Mouse (Mus musculus) erythroblast, embryonic 14.5 days (primary cell): ENCODE results near the gene Eef2. TPM values are rescaled to one million over a fixed set of nuclear protein-coding genes. Genes with fewer than 3 reads are reported as not detected.
"Not testable (repeated sequence)": the region's sequence is repeated elsewhere in the genome, so short reads cannot be mapped to it uniquely, and the experiment has no call there.

ENCODE experiments used
- H3K27me3 ChIP-seq: 2 replicates; pipeline ENCODE4 v1.6.1; 2012; ENCODE audit warnings: inconsistent platforms; ENCODE audit not compliant: control insufficient read depth
- H3K36me3 ChIP-seq: 2 replicates; pipeline ENCODE4 v1.6.1; 2012; ENCODE audit warnings: mild to moderate bottlenecking, inconsistent platforms; ENCODE audit not compliant: control insufficient read depth
- H3K4me1 ChIP-seq: 2 replicates; pipeline ENCODE4 v1.6.1; 2012; ENCODE audit warnings: inconsistent platforms; ENCODE audit not compliant: control insufficient read depth
- H3K4me3 ChIP-seq: replicated peaks from 2 replicates; pipeline ENCODE3; 2012; ENCODE audit warnings: moderate library complexity, mild to moderate bottlenecking, inconsistent platforms
- H3K9me3 ChIP-seq: 2 replicates; pipeline ENCODE4 v1.6.1; 2012; ENCODE audit warnings: low read length, inconsistent platforms, mixed read lengths; ENCODE audit not compliant: control insufficient read depth
- GATA1 ChIP-seq: IDR thresholded peaks from 2 replicates; pipeline ENCODE4 v1.6.1; 2012; ENCODE audit warnings: low read length, inconsistent platforms, mixed read lengths
- TAL1 ChIP-seq: IDR thresholded peaks from 3 replicates; pipeline ENCODE4 v1.6.1; 2012; ENCODE audit warnings: low read length, inconsistent platforms, mixed read lengths
- polyA plus RNA-seq: library from polyadenylated mRNA; stranded (reverse); fragments of >175 nt; gene quantifications from 2 replicates; pipeline ENCODE4 v1.2.3, GENCODE M21; 2012

Gene Eef2
- polyA plus RNA-seq, 1 experiment = 124 TPM

GRCm38 (mm10) chr10:81201807-81202758, 25.7 kb downstream of the Eef2 start, which contains the start of gene Nmrk2:
TSS of gene Nmrk2 (minus strand) at chr10:81202051.
- no peak within 1 kb of the TSS for H3K4me3 ChIP-seq
- no peak for TF ChIP-seq GATA1
- no peak for TF ChIP-seq TAL1
- peaks cover 23% of the 10 kb centered on the region for H3K27me3 ChIP-seq
- H3K9me3 ChIP-seq = no peaks in the 10 kb centered on the region
- peaks cover 24% of the 10 kb centered on the region for H3K4me1 ChIP-seq
- no peaks in the 10 kb centered on the region for H3K36me3 ChIP-seq

DNA sequence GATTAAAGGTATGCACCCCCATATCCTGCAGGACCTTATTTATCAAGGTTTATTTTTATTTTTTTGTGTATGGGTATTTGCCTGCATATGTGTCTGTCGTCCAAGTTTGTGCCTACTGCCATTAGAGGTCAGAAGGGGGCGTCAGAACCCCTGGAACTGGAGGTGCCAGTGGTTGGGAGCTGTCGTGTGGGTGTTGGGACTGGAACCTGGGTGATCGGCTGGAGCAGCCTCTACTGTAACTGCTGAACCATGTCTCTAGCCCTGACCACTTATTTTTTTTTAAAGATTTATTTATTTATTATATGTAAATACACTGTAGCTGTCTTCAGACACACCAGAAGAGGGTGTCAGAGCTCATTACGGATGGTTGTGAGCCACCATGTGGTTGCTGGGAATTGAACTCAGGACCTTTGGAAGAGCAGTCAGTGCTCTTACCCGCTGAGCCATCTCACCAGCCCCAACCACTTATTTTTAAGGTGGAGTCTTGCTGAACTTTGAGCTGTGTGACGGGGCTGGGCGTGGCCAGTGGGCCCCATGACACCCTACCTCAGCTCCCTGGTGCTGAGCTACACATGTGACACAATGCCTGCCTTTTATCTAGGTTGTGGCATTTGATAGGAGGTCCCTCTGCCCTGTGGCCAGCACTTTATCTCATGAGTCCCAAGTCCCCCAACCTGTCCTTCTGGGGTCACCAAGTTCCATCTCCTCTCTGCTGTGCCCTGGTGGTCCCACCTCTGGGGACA, 26.7 kb downstream of the Eef2 start:
- no peak for TF ChIP-seq GATA1
- TF ChIP-seq TAL1 = no peak
- Histone ChIP-seq H3K9me3 (no peaks in the 10 kb centered on the region), H3K27me3 (peaks cover 23% of the 10 kb centered on the region), H3K4me3 (no peak overlapping the region), H3K4me1 (peaks cover 24% of the 10 kb centered on the region), H3K36me3 (no peaks in the 10 kb centered on the region)

DNA sequence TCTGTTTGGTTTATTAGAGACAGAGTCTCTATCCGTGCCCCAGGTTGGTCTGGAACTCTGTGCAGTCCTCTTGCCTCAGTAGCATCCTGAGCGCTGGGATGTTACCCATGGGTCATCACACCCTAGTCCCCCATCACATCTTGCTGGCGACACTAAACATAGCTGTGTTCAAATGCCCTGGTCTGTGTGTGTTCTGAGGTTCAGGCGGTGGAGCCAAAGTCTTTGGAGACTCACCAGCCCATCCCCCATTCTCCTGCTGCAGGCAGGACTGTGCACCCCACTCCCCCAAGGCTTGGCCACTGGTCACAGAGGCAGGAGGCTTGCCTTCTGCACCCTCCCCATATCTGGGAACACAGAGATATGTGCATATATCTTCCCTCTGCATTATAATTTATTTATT, 27.7 kb downstream of the Eef2 start:
- H3K4me3 ChIP-seq = no peak overlapping the region
- no peaks in the 10 kb centered on the region for H3K9me3 ChIP-seq
- no peaks in the 10 kb centered on the region for H3K36me3 ChIP-seq
- H3K27me3 ChIP-seq = peaks cover 18% of the 10 kb centered on the region
- TF ChIP-seq GATA1 = no peak
- TF ChIP-seq TAL1 = no peak
- peaks cover 24% of the 10 kb centered on the region for H3K4me1 ChIP-seq

DNA sequence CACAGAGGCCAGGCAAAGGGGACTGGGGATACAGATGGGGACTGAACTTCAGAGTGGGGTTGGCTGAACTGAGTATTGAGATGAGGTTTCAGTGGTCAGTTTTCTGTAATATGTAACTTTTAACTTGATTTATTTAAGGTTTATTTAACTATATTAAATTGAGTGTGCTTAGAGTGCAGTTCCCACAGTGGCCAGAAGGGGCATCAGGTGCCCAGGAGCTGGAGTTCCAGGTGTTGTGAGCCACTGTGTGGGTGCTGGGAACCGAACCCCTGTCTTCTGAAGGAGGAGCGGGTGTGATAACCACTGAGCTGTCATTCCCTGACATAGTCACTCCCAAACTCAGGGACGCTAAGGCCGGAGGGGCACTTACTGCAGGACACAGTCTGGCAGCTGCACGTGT, 33.7 kb downstream of the Eef2 start:
- H3K36me3 ChIP-seq = no peaks in the 10 kb centered on the region
- H3K4me1 ChIP-seq = no peaks in the 10 kb centered on the region
- TF ChIP-seq GATA1 = no peak
- no peak for TF ChIP-seq TAL1
- H3K4me3 ChIP-seq = no peak overlapping the region
- peaks cover 13% of the 10 kb centered on the region for H3K9me3 ChIP-seq
- H3K27me3 ChIP-seq = peaks cover 21% of the 10 kb centered on the region

DNA sequence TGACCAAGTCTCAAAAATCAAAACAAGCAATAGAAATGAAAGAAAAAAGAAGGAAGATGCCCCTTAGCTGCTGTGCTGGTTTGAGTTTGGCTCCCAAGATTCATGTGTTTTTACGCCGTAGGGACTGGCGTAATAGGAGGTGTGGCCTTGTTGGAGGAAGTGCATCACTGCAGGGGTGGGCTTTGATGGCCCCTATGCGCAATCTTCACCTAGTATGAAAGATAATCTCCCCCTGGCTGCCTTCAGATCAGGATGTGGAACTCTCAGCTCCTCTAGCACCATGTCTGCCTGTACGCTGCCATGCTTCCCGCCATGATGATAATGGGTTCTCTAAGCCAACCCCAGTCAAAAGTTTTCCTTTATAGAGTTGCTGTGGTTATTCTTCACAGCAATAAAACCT, 39.8 kb downstream of the Eef2 start:
- Histone ChIP-seq H3K9me3 (peaks cover 6% of the 10 kb centered on the region), H3K4me1 (no peaks in the 10 kb centered on the region; the same call in 1 of the 2 replicates), H3K27me3 (peaks cover 14% of the 10 kb centered on the region), H3K36me3 (no peaks in the 10 kb centered on the region), H3K4me3 (no peak overlapping the region)
- no peak for TF ChIP-seq GATA1
- no peak for TF ChIP-seq TAL1

- Histone ChIP-seq H3K9me3 (peaks cover 4% of the 10 kb centered on the region), H3K4me1 (no peaks in the 10 kb centered on the region; the same call in 1 of the 2 replicates), H3K36me3 (no peaks in the 10 kb centered on the region), H3K27me3 (peaks cover 14% of the 10 kb centered on the region), H3K4me3 (no peak overlapping the region)
- TF ChIP-seq TAL1 (no peak), GATA1 (no peak)
Observed at GRCm38 (mm10) chr10:81216810-81217209, 40.4 kb downstream of the Eef2 start.

GRCm38 (mm10) chr10:81217267-81217666, 40.8 kb downstream of the Eef2 start:
- H3K4me1 ChIP-seq, H3K4me3 ChIP-seq, H3K9me3 ChIP-seq, H3K36me3 ChIP-seq: not testable (repeated sequence)
- H3K27me3 ChIP-seq = peaks cover 14% of the 10 kb centered on the region

- Histone ChIP-seq H3K4me3 (no peak overlapping the region), H3K9me3 (no peaks in the 10 kb centered on the region), H3K36me3 (no peaks in the 10 kb centered on the region), H3K27me3 (peaks cover 12% of the 10 kb centered on the region), H3K4me1 (no peaks in the 10 kb centered on the region; the same call in 1 of the 2 replicates)
- TF ChIP-seq TAL1 = no peak
- TF ChIP-seq GATA1 = no peak
Observed at GRCm38 (mm10) chr10:81217964-81218363, 41.5 kb downstream of the Eef2 start.

DNA sequence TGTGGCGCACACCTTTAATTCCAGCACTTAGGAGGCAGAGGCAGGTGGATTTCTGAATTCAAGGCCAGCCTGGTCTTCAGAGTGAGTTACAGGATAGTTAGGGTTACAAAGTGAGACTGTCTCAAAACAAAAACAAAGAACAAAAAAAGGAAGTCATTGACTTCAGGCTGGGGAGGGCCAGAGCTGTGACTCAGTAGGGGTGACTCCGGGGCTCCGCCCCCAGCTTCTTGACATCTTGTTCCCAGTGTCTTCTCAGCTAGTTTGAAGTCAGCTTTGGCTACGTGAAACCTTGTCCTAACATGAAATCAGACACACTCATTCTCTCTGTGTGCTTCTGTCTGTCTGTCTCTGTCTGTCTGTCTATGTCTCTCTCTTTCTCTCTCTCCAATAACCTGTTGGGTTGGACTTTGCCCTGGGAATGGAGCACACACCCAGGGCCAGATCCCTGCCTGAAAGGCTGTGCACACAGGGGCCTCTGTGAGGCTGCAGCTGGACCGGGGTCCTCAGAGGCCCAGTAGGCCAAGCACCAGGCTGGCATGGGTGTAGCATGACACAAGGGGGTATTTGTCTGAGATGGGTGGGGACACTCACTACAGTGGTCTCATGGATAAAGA, 45.1 kb downstream of the Eef2 start:
- peaks cover 7% of the 10 kb centered on the region for H3K27me3 ChIP-seq
- TF ChIP-seq GATA1 (no peak), TAL1 (no peak)
- H3K36me3 ChIP-seq = no peaks in the 10 kb centered on the region
- no peaks in the 10 kb centered on the region for H3K9me3 ChIP-seq
- H3K4me1 ChIP-seq = no peaks in the 10 kb centered on the region; the same call in 1 of the 2 replicates
- H3K4me3 ChIP-seq = no peak overlapping the region

DNA sequence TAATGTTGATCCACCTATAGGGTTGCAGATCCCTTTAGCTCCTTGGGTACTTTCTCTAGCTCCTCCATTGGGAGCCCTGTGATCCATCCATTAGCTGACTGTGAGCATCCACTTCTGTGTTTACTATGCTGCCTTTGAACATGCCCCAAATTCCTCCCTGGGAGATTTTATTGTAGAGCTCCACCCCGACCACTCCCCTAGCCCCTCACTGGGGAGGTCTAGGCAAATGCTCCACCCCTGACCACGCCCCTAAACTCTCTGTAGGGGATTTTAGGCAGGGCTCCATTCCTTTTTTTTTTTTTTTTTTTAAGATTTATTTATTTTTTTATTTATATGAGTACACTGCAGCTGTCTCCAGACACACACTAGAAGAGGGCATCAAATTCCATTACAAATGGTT, 47.3 kb downstream of the Eef2 start:
- H3K9me3 ChIP-seq, H3K4me1 ChIP-seq, H3K4me3 ChIP-seq, H3K36me3 ChIP-seq: not testable (repeated sequence)
- peaks cover 16% of the 10 kb centered on the region for H3K27me3 ChIP-seq
